ENCODE assay signal across 8 mouse cellular contexts in genomic region chr16:84703129-84703768, GRCm38 (mm10). TPM values are rescaled to one million over a fixed set of nuclear protein-coding genes. Genes with fewer than 3 reads are reported as not detected.
DNase-seq lines count a peak whose midpoint lies in the region; ATAC-seq and TF ChIP-seq lines count a peak whose summit lies in the region.

No protein-coding gene starts in this region.

- peak overlapping the region; percentile 96 for H3K4me2 ChIP-seq in intestine, embryonic 14.5 days (ENCODE audit: low read length)
- H3K4me2 ChIP-seq in liver, postnatal 0 days (ENCODE audit: low read depth, low read length), result peak overlapping the region; percentile 86
- peak overlapping the region; percentile 99 for H3K4me2 ChIP-seq in neural tube, embryonic 13.5 days

- intact Hi-C loops in gastrocnemius, postnatal 14 days (cut with DNase I; ENCODE audit: low total_unique reads), result no loop called here

- H3K36me3 ChIP-seq in E14TG2a.4 (ENCODE audit: insufficient read depth, low read length), result no peaks in the 10 kb centered on the region
- no peaks in the 10 kb centered on the region for H3K36me3 ChIP-seq in intestine, embryonic 14.5 days (ENCODE audit: control insufficient read depth, insufficient read depth, low read length)
- H3K36me3 ChIP-seq in liver, postnatal 0 days (replicated peaks; ENCODE audit: insufficient read depth, low read length), result no peaks in the 10 kb centered on the region
- no peaks in the 10 kb centered on the region for H3K36me3 ChIP-seq in neural tube, embryonic 13.5 days

- peak; percentile 75 for ATAC-seq in intestine, embryonic 14.5 days (replicated peaks; ENCODE audit: low FRiP score, low TSS enrichment, low read depth)
- peak; percentile 79 for ATAC-seq in liver, postnatal 0 days
- peak; percentile 80 for ATAC-seq in neural tube, embryonic 13.5 days (ENCODE audit: low read depth)

- TF ChIP-seq EP300 in liver, postnatal 0 days (IDR thresholded peaks at IDR 0.05; ENCODE audit: low read depth), result no peak

- H3K27ac ChIP-seq in intestine, embryonic 14.5 days (ENCODE audit: low read depth), result no peak overlapping the region
- H3K27ac ChIP-seq in liver, postnatal 0 days (ENCODE audit: low read depth), result no peak overlapping the region
- no peak overlapping the region for H3K27ac ChIP-seq in neural tube, embryonic 13.5 days (replicated peaks)

- peaks cover 15% of the 10 kb centered on the region for H3K4me1 ChIP-seq in E14TG2a.4 (replicated peaks; ENCODE audit: low read depth, low read length)
- H3K4me1 ChIP-seq in intestine, embryonic 14.5 days (replicated peaks; ENCODE audit: control insufficient read depth, insufficient read depth, low read length), result no peaks in the 10 kb centered on the region
- H3K4me1 ChIP-seq in liver, postnatal 0 days (ENCODE audit: insufficient read depth), result peaks cover 8% of the 10 kb centered on the region; the same call in 1 of the 2 replicates
- peaks cover 16% of the 10 kb centered on the region for H3K4me1 ChIP-seq in neural tube, embryonic 13.5 days (replicated peaks)

- TF ChIP-seq CTCF in E14TG2a.4 (conservative IDR thresholded peaks at IDR 0.05; ENCODE audit: low read length), result no peak
- TF ChIP-seq CTCF in liver, postnatal 0 days (IDR thresholded peaks at IDR 0.05; ENCODE audit: low read depth), result no peak

- under 1% methylated on average over 54 of the region's 55 CpGs for WGBS in intestine, embryonic 14.5 days
- under 1% methylated on average over 55 of the region's 55 CpGs for WGBS in liver, postnatal 0 days (ENCODE audit: insufficient replicate concordance)
- under 1% methylated on average over 55 of the region's 55 CpGs for WGBS in neural tube, embryonic 13.5 days

- H3K27me3 ChIP-seq in E14TG2a.4 (ENCODE audit: insufficient read depth, low read length), result peaks cover 65% of the 10 kb centered on the region
- peaks cover 19% of the 10 kb centered on the region; the same call in 1 of the 2 replicates for H3K27me3 ChIP-seq in intestine, embryonic 14.5 days (replicated peaks; ENCODE audit: control insufficient read depth, insufficient read depth, low read length)
- peaks cover 24% of the 10 kb centered on the region for H3K27me3 ChIP-seq in liver, postnatal 0 days (ENCODE audit: insufficient read depth, low read length)
- peaks cover 39% of the 10 kb centered on the region for H3K27me3 ChIP-seq in neural tube, embryonic 13.5 days

- H3K9ac ChIP-seq in intestine, embryonic 14.5 days (ENCODE audit: low read length), result peak overlapping the region; percentile 51
- H3K9ac ChIP-seq in liver, postnatal 0 days (replicated peaks), result peak overlapping the region; percentile 53
- H3K9ac ChIP-seq in neural tube, embryonic 13.5 days, result peak overlapping the region; percentile 71

- peak; percentile 6 to 14 for DNase-seq in adrenal gland, postnatal 4 days (ENCODE audit: low spot score in 2 of 2)
- peak; percentile 61 for DNase-seq in gastrocnemius, postnatal 14 days
- DNase-seq in intestine, embryonic 14.5 days (ENCODE audit: low spot score), result peak; percentile 75
- peak; percentile 44 for DNase-seq in liver, postnatal 0 days
- DNase-seq in thymus, postnatal 14 days, result peak; percentile 78
- no peak for DNase-seq in frontal cortex, postnatal 14 days (ENCODE audit: low spot score in 2 of 2)

- peak overlapping the region; percentile 81 for H3K4me3 ChIP-seq in E14TG2a.4 (replicated peaks; ENCODE audit: low read length)
- peak overlapping the region; percentile 58 for H3K4me3 ChIP-seq in intestine, embryonic 14.5 days (ENCODE audit: low read depth, low read length)
- H3K4me3 ChIP-seq in liver, postnatal 0 days (ENCODE audit: low read depth, low read length), result peak overlapping the region; percentile 64
- peak overlapping the region; percentile 57 for H3K4me3 ChIP-seq in neural tube, embryonic 13.5 days

- H3K9me3 ChIP-seq in E14TG2a.4 (ENCODE audit: low read length), result 0 out of 2 replicates have a peak, but pooled peaks cover 4% of the 10 kb centered on the region
- H3K9me3 ChIP-seq in intestine, embryonic 14.5 days (ENCODE audit: control insufficient read depth, low read length), result no peaks in the 10 kb centered on the region
- H3K9me3 ChIP-seq in liver, postnatal 0 days (ENCODE audit: low read length), result no peaks in the 10 kb centered on the region
- H3K9me3 ChIP-seq in neural tube, embryonic 13.5 days, result no peaks in the 10 kb centered on the region

RNA-seq across cellular contexts. Expression of gene Mrpl39, which starts 32.3 kb away (rescaled TPM):
- total RNA-seq in adrenal gland, postnatal 4 days (2021), result 10 to 100 TPM; 44.5 to 47.2 TPM
- total RNA-seq in gastrocnemius, postnatal 14 days (2021), result 10 to 100 TPM; 18.4 to 20.8 TPM
- 44.7 and 45.6 TPM in 2 replicates for polyA plus RNA-seq in intestine, embryonic 14.5 days (2014; fragmentation: Nextera tagmentation; extraction: Ambion mirVana)
- 17.6 and 18.3 TPM in 2 replicates for polyA plus RNA-seq in liver, postnatal 0 days (2015; fragmentation: Nextera tagmentation; extraction: Ambion mirVana)
- 43.5 and 43.6 TPM in 2 replicates for polyA plus RNA-seq in neural tube, embryonic 13.5 days (2015; fragmentation: Nextera tagmentation; extraction: Ambion mirVana)

Comparison
In these comparisons a context has a peak if more than half of its experiments do, and no peak if none do; other contexts are left out.
1. DNase-seq: peak in adrenal gland, postnatal 4 days (2 of 2), gastrocnemius, postnatal 14 days (single experiment), intestine, embryonic 14.5 days (single experiment), liver, postnatal 0 days (single experiment) and thymus, postnatal 14 days (single experiment); none in frontal cortex, postnatal 14 days (0 of 2).
2. Peak in every context shown above with its lines, with median percentiles within 50 percentile points of each other: H3K4me3 ChIP-seq, ATAC-seq, H3K4me2 ChIP-seq and H3K9ac ChIP-seq.